In the genomic region with DNA sequence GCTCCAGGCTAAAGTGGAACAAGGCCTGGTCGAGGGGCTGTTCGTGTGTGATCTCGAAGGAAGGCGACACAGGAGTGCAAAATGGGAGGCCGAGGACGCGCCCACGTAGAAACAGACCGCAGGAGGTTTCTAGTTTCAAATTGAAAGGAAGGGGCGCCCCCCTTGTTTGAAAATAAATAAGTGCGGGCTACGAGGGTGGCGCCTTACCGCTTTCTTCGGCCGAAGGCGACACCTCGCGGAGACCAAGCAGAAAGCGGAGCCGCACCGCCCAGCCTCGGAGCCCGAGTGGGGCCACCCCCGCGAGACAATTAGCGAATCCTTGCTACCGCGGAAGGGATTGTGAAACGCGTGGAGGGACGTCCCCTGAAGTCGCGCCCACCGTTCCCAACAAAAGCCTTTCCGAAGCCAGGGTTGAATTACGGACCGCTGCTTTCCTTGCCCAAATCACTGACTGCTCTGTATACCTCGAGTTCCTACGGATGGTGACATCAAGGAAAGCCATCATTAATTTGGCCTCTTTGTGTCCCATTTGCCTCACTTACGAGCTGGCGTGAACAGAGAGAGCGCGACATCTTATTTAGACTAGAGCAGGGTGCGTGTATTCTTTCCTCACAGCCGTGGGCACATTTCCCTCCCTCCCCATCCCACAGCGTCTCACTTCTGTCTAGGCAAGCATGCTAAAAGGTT, we compare ENCODE assay signal across 8 mouse cellular contexts. TPM values are rescaled to one million over a fixed set of nuclear protein-coding genes. Genes with fewer than 3 reads are reported as not detected.
DNase-seq lines count a peak whose midpoint lies in the region; ATAC-seq lines count a peak whose summit lies in the region.

No protein-coding gene starts in this region.

- H3K27me3 ChIP-seq in embryonic facial prominence, embryonic 10.5 days (replicated peaks; ENCODE audit: low read depth, poor library complexity, severe bottlenecking), result peaks cover 7% of the 10 kb centered on the region; the same call in 1 of the 2 replicates
- no peaks in the 10 kb centered on the region for H3K27me3 ChIP-seq in limb, embryonic 11.5 days (ENCODE audit: control insufficient read depth, insufficient read depth, low read length)
- H3K27me3 ChIP-seq in midbrain, embryonic 12.5 days, result peaks cover 9% of the 10 kb centered on the region; the same call in 1 of the 2 replicates

- WGBS in embryonic facial prominence, embryonic 10.5 days, result under 1% methylated on average over 47 of the region's 47 CpGs
- WGBS in limb, embryonic 11.5 days, result under 1% methylated on average over 47 of the region's 47 CpGs
- under 1% methylated on average over 47 of the region's 47 CpGs for WGBS in midbrain, embryonic 12.5 days

- H3K4me2 ChIP-seq in limb, embryonic 11.5 days (ENCODE audit: low read depth, severe bottlenecking), result peak overlapping the region; percentile 93
- H3K4me2 ChIP-seq in midbrain, embryonic 12.5 days (replicated peaks), result peak overlapping the region; percentile 92

- H3K36me3 ChIP-seq in embryonic facial prominence, embryonic 10.5 days (replicated peaks), result peaks cover 29% of the 10 kb centered on the region
- H3K36me3 ChIP-seq in limb, embryonic 11.5 days (ENCODE audit: control insufficient read depth, insufficient read depth, low read length), result no peaks in the 10 kb centered on the region; the same call in 1 of the 2 replicates
- peaks cover 2% of the 10 kb centered on the region for H3K36me3 ChIP-seq in midbrain, embryonic 12.5 days

- no peaks in the 10 kb centered on the region for H3K9me3 ChIP-seq in embryonic facial prominence, embryonic 10.5 days
- no peaks in the 10 kb centered on the region for H3K9me3 ChIP-seq in limb, embryonic 11.5 days (ENCODE audit: control insufficient read depth, low read length)
- H3K9me3 ChIP-seq in midbrain, embryonic 12.5 days, result no peaks in the 10 kb centered on the region

- peaks cover 28% of the 10 kb centered on the region for H3K4me1 ChIP-seq in embryonic facial prominence, embryonic 10.5 days
- H3K4me1 ChIP-seq in limb, embryonic 11.5 days (ENCODE audit: control insufficient read depth, insufficient read depth, low read length), result peaks cover 13% of the 10 kb centered on the region
- peaks cover 19% of the 10 kb centered on the region for H3K4me1 ChIP-seq in midbrain, embryonic 12.5 days

- H3K9ac ChIP-seq in limb, embryonic 11.5 days (ENCODE audit: low read length), result peak overlapping the region; percentile 94
- peak overlapping the region; percentile 98 for H3K9ac ChIP-seq in midbrain, embryonic 12.5 days (replicated peaks)

- peak overlapping the region; percentile 98 for H3K27ac ChIP-seq in embryonic facial prominence, embryonic 10.5 days (replicated peaks)
- peak overlapping the region; percentile 90 for H3K27ac ChIP-seq in limb, embryonic 11.5 days (replicated peaks; ENCODE audit: low read depth, low read length)
- H3K27ac ChIP-seq in midbrain, embryonic 12.5 days (replicated peaks), result peak overlapping the region; percentile 96

- H3K4me3 ChIP-seq in embryonic facial prominence, embryonic 10.5 days, result peak overlapping the region; percentile 80
- peak overlapping the region; percentile 89 for H3K4me3 ChIP-seq in limb, embryonic 11.5 days (ENCODE audit: low read depth, low read length)
- peak overlapping the region; percentile 83 for H3K4me3 ChIP-seq in midbrain, embryonic 12.5 days

- DNase-seq in adrenal gland, postnatal 36 days, result peak; percentile 87 to 88
- DNase-seq in embryonic facial prominence, embryonic 10.5 days (ENCODE audit: low spot score), result peak; percentile 90
- DNase-seq in heart, adult 18-20 months, result peak; percentile 88 to 90
- DNase-seq in kidney, adult 18-20 months, result peak; percentile 84
- DNase-seq in limb, embryonic 11.5 days (ENCODE audit: low spot score), result peak; percentile 90
- peak; percentile 19 for DNase-seq in spleen, adult 12 weeks (ENCODE audit: low spot score)

- ATAC-seq in limb, embryonic 11.5 days (ENCODE audit: insufficient number of reproducible peaks, low FRiP score, low TSS enrichment, low read depth), result peak; percentile 55
- peak; percentile 60 for ATAC-seq in midbrain, embryonic 12.5 days (ENCODE audit: low FRiP score, low read depth)
- ATAC-seq in monocyte, adult 5-6 weeks (replicated peaks; ENCODE audit: insufficient number of reproducible peaks, low FRiP score, low TSS enrichment, poor library complexity, severe bottlenecking), result no peak

RNA-seq across cellular contexts. Expression of gene Mycn, which starts 0.8 kb away (rescaled TPM):
- total RNA-seq in adrenal gland, postnatal 36 days (2021), result 10 to 100 TPM in 1 of 2 experiments, 1 to 10 TPM in 1; 4.9 to 12.4 TPM
- polyA plus RNA-seq in embryonic facial prominence, embryonic 10.5 days (2016; fragmentation: Nextera tagmentation; extraction: Ambion mirVana), result 154 and 170 TPM in 2 replicates
- total RNA-seq in heart, adult 18-20 months (2021), result 1 to 10 TPM in 1 of 2 experiments, under 1 TPM in 1; 0.62 to 2.0 TPM
- 115 and 120 TPM in 2 replicates for polyA plus RNA-seq in limb, embryonic 11.5 days (2014; fragmentation: Nextera tagmentation; extraction: Ambion mirVana)
- 94.0 and 101 TPM in 2 replicates for polyA plus RNA-seq in midbrain, embryonic 12.5 days (2016; fragmentation: Nextera tagmentation; extraction: Ambion mirVana)
- total RNA-seq in monocyte, adult 5-6 weeks (2017), result not detected in 3 replicates

Comparison
In these comparisons a context has a peak if more than half of its experiments do, and no peak if none do; other contexts are left out.
1. DNase-seq: peak in every context shown above with its lines; median percentile 90 in embryonic facial prominence, embryonic 10.5 days; 90 in limb, embryonic 11.5 days; 89 in heart, adult 18-20 months; 88 in adrenal gland, postnatal 36 days; 84 in kidney, adult 18-20 months; 19 in spleen, adult 12 weeks.